Mouse (Mus musculus) gastrocnemius, postnatal 10 days (tissue): ENCODE measurements around the gene 1700019D03Rik. TPM values are rescaled to one million over a fixed set of nuclear protein-coding genes. Genes with fewer than 3 reads are reported as not detected.
"Not testable (repeated sequence)": the region's sequence is repeated elsewhere in the genome, so short reads cannot be mapped to it uniquely, and the experiment has no call there.

Experiments used
- DNase-seq: peaks from one replicate; pipeline ENCODE4 v3.0.0; 2021; ENCODE audit warnings: mixed read lengths
- total RNA-seq, 2 experiments: library from RNA; stranded (reverse); gene quantifications; 2 replicates each; pipeline ENCODE4 v1.2.3; 2021

1700019D03Rik gene
- total RNA-seq, 2 experiments from 2014 or later, result 1.6 to 2.1 TPM

- DNase-seq, result no peak
Measured at GRCm38 (mm10) chr1:52954456-52954855, 65.5 kb downstream of the 1700019D03Rik start.

GRCm38 (mm10) chr1:52953548-52953947 lies 66.4 kb downstream of the 1700019D03Rik start:
- no peak for DNase-seq

GRCm38 (mm10) chr1:52952551-52953397 lies 67.2 kb downstream of the 1700019D03Rik start:
- peak; percentile 24 for DNase-seq

- DNase-seq, result no peak
Measured at GRCm38 (mm10) chr1:52952143-52952542, 67.8 kb downstream of the 1700019D03Rik start.

GRCm38 (mm10) chr1:52951146-52951868 lies 68.7 kb downstream of the 1700019D03Rik start:
- DNase-seq, result no peak

- DNase-seq, result no peak
Measured at GRCm38 (mm10) chr1:52947895-52948294, 72.1 kb downstream of the 1700019D03Rik start.

- DNase-seq, result no peak
Measured at GRCm38 (mm10) chr1:52939021-52939420, 81.0 kb downstream of the 1700019D03Rik start.

- no peak for DNase-seq
Measured at GRCm38 (mm10) chr1:52934494-52934893, 85.5 kb downstream of the 1700019D03Rik start.

- not testable (repeated sequence) for DNase-seq
Measured at GRCm38 (mm10) chr1:52924482-52924881, 95.5 kb downstream of the 1700019D03Rik start.

GRCm38 (mm10) chr1:52918897-52919296 lies 101.1 kb downstream of the 1700019D03Rik start:
- not testable (repeated sequence) for DNase-seq

- DNase-seq, result no peak
Measured at GRCm38 (mm10) chr1:52916655-52917054, 103.3 kb downstream of the 1700019D03Rik start.

GRCm38 (mm10) chr1:52909783-52910182 lies 110.2 kb downstream of the 1700019D03Rik start:
- no peak for DNase-seq

- no peak for DNase-seq
Measured at GRCm38 (mm10) chr1:52884208-52884607, 135.8 kb downstream of the 1700019D03Rik start.

Other genes with a start within 250 kb of the 1700019D03Rik start
- gene Inpp1, start 202.5 kb downstream of the 1700019D03Rik start, total RNA-seq, result 10 to 100 TPM in 1 of 2 experiments, 1 to 10 TPM in 1; 9.8 to 10.1 TPM
- 10 to 100 TPM; 29.2 to 35.5 TPM for gene Hibch, start 175.2 kb downstream of the 1700019D03Rik start, total RNA-seq
- gene Mstn, start 41.5 kb upstream of the 1700019D03Rik start, total RNA-seq, result 10 to 100 TPM; 56.3 to 62.1 TPM
- not detected for gene 1700019A02Rik, start 167.5 kb upstream of the 1700019D03Rik start, total RNA-seq